Mouse (Mus musculus) heart, postnatal 0 days (tissue): ENCODE results near the gene Picalm.

Experiments used
- CTCF ChIP-seq: IDR thresholded peaks from 2 replicates; pipeline ENCODE4 v1.5.1; 2016; ENCODE audit warnings: antibody characterized with exemption, control low read depth, low read depth
- EP300 ChIP-seq: IDR thresholded peaks from 2 replicates; pipeline ENCODE4 v1.6.1; 2016; ENCODE audit warnings: antibody characterized with exemption, low read depth

DNA sequence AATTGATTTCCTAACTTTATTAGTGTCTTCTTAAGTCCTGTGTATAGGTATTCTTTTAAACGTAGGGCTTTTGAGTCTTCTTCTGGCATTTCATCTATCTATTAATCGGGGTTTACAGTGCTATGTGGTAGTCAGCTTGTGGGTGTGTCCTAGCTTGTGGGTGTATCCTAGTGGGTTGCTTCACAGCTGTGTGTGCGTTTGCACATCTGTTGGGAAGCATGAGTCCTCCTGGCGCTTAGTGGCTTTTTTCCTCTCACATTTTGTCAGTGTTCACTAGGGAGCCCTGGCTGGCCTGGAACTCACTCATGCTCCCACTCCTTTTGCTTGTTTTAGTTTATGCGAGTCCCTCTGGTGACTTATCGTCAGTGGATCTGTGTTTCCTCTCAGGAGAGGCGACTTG lies 46.2 kb upstream of the Picalm start:
- TF ChIP-seq EP300 (no peak), CTCF (no peak)
